Mouse (Mus musculus) myocyte (in vitro differentiated cells): ENCODE results near the gene Glipr1l1. TPM values are rescaled to one million over a fixed set of nuclear protein-coding genes. Genes with fewer than 3 reads are reported as not detected.
"Not testable (repeated sequence)": the region's sequence is repeated elsewhere in the genome, so short reads cannot be mapped to it uniquely, and the experiment has no call there.

ENCODE experiments used
- H3K27me3 ChIP-seq: one replicate; pipeline ENCODE4 v1.6.1; 2011; ENCODE audit not compliant: control insufficient read depth, insufficient read depth, insufficient read length
- H3K36me3 ChIP-seq: one replicate; pipeline ENCODE4 v1.6.1; 2011; ENCODE audit not compliant: control insufficient read depth, insufficient read depth
- H3K4me2 ChIP-seq: one replicate; pipeline ENCODE4 v1.6.1; 2011; ENCODE audit warnings: low read depth, control low read depth
- H3K4me3 ChIP-seq: one replicate; pipeline ENCODE4 v1.5.1; 2011; ENCODE audit warnings: mild to moderate bottlenecking, control low read depth, moderate library complexity
- H3K79me2 ChIP-seq: one replicate; pipeline ENCODE4 v1.6.1; 2011; ENCODE audit not compliant: control insufficient read depth, insufficient read depth
- H3ac ChIP-seq: one replicate; pipeline ENCODE4 v1.6.1; 2011; ENCODE audit not compliant: control insufficient read depth, insufficient read length
- CEBPB ChIP-seq: IDR thresholded peaks from 2 replicates; pipeline ENCODE4 v1.6.1; 2011; ENCODE audit warnings: mild to moderate bottlenecking, moderate library complexity; ENCODE audit not compliant: poor library complexity, insufficient read depth, severe bottlenecking
- E2F4 ChIP-seq: IDR thresholded peaks from one replicate; pipeline ENCODE4 v1.6.1; 2011; ENCODE audit warnings: mild to moderate bottlenecking, control low read depth, moderate library complexity; ENCODE audit not compliant: insufficient read depth
- MAX ChIP-seq: IDR thresholded peaks from one replicate; pipeline ENCODE4 v1.6.1; 2011; ENCODE audit warnings: low read depth, mild to moderate bottlenecking, control low read depth
- MYOD1 ChIP-seq, 3 experiments: IDR thresholded peaks; one replicate each; pipeline ENCODE4 v1.6.1; 2011; ENCODE audit warnings: control low read depth in 2 of 3, low read depth in 2 of 3, mild to moderate bottlenecking in 2 of 3, moderate library complexity in 1 of 3; ENCODE audit not compliant: insufficient read length in 2 of 3, control insufficient read depth in 1 of 3
- MYOG ChIP-seq, 3 experiments: IDR thresholded peaks; one replicate each; pipeline ENCODE4 v1.6.1; 2011; ENCODE audit warnings: control low read depth in 2 of 3, low read depth in 2 of 3, mild to moderate bottlenecking in 2 of 3; ENCODE audit not compliant: insufficient read length in 2 of 3, control insufficient read depth in 1 of 3, insufficient read depth in 1 of 3
- POLR2A ChIP-seq: IDR thresholded peaks from one replicate; pipeline ENCODE4 v1.6.1; 2011; ENCODE audit warnings: low read depth, mild to moderate bottlenecking, control low read depth, moderate library complexity; ENCODE audit not compliant: insufficient read length
- POLR2AphosphoS2 ChIP-seq: IDR thresholded peaks from one replicate; pipeline ENCODE4 v1.6.1; 2011; ENCODE audit warnings: low read depth, control low read depth; ENCODE audit not compliant: insufficient read length
- REST ChIP-seq: IDR thresholded peaks from one replicate; pipeline ENCODE4 v1.6.1; 2011; ENCODE audit warnings: mild to moderate bottlenecking, control low read depth, moderate library complexity; ENCODE audit not compliant: insufficient read depth, insufficient read length
- SRF ChIP-seq: IDR thresholded peaks from one replicate; pipeline ENCODE4 v1.6.1; 2011; ENCODE audit warnings: low read depth; ENCODE audit not compliant: control insufficient read depth, insufficient read length
- TCF12 ChIP-seq: IDR thresholded peaks from one replicate; pipeline ENCODE4 v1.6.1; 2011; ENCODE audit warnings: mild to moderate bottlenecking, control low read depth; ENCODE audit not compliant: poor library complexity, insufficient read depth, severe bottlenecking
- TCF3 ChIP-seq: IDR thresholded peaks from one replicate; pipeline ENCODE4 v1.6.1; 2011; ENCODE audit warnings: low read depth, control low read depth; ENCODE audit not compliant: insufficient read length
- USF1 ChIP-seq: IDR thresholded peaks from one replicate; pipeline ENCODE4 v1.6.1; 2011; ENCODE audit warnings: low read depth, mild to moderate bottlenecking, control low read depth, moderate library complexity
- polyA plus RNA-seq: library from polyadenylated mRNA; unstranded; fragments of >200 nt; fragmentation: generic; extraction: Trizol; gene quantifications from one replicate; pipeline ENCODE4 v1.2.1, GENCODE M21; 2012; ENCODE audit warnings: missing spikeins

Gene Glipr1l1
- not detected for polyA plus RNA-seq

DNA sequence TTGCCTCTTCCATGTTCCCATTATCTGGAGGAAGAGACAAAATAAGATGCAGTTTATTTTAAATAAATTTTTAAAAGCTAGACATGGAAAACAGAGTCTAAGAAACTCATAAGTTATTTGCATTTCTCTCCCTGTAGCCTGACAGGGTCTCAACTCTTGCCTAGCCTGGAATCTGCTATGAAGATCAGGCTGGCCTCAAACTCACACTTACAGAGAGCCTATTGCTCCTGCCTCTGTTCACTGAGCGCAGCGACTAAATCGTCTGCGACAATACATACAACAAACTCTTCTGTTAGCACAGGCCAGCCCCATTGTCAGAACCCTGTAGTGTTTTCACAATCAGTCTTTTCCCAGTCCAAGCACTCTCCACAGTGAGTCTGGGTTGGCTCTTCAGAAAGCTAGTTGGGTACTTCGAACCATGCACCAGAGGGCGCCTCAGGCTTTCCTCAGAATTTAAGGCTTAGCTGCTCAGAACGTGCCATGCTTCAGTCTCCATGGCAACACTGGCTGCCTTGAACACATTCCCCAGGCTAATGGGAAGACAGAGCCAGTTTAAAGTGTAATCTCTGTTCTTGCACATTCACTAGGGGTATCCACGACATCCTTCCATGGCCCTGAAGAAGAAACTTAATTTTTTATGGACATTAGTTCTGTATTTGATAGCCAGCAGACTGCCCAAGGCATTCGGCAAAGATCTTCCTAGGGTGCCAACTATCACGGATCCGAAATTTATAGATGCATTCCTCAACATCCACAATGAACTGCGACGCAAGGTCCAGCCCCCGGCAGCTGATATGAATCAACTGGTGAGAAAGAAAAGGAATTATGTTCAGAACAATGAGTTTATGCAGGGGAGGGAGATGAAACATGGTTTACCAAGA lies at the start of gene Glipr1l1:
Gene Glipr1l1 (plus strand): TSS at position 488 of the 881 bp plus-strand sequence.
- Histone ChIP-seq H3K79me2 (no peaks in the 10 kb centered on the region), H3K4me3 (no peak within 1 kb of the TSS), H3K36me3 (no peaks in the 10 kb centered on the region), H3K4me2 (no peak within 1 kb of the TSS), H3K27me3 (no peaks in the 10 kb centered on the region), H3ac (no peak within 1 kb of the TSS)
- no peak for TF ChIP-seq MAX

DNA sequence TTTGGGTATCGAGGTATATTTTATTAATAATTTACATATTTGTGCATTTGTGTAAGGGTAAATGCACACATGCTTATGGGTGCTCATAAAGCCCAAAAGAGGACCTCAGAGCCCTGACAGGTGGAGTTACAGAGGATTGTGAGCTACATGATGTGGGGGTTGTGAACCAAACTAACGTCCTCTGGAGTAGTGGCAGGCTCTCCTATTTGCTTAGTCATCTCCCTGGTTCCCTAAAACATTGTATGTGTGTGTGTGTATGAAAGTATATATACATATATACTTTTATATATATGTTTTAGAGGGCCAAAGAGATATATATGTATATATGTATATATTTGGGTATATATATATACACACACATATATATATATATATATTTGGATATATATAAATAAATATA lies 36.4 kb upstream of the Glipr1l1 start:
- Histone ChIP-seq H3K4me2 (no peak overlapping the region), H3K4me3 (no peak overlapping the region)
- TF ChIP-seq REST (no peak), USF1 (no peak), POLR2AphosphoS2 (no peak), CEBPB (no peak), MYOG (IDR thresholded peaks at IDR 0.05; ENCODE audit: control insufficient read depth in 1 of 3, insufficient read depth in 1 of 3, insufficient read length in 2 of 3, low read depth in 2 of 3) (no peak), MYOD1 (IDR thresholded peaks at IDR 0.05; ENCODE audit: control insufficient read depth in 1 of 3, insufficient read length in 2 of 3, low read depth in 2 of 3) (no peak), E2F4 (no peak), TCF3 (no peak), SRF (no peak), POLR2A (no peak), TCF12 (no peak)

DNA sequence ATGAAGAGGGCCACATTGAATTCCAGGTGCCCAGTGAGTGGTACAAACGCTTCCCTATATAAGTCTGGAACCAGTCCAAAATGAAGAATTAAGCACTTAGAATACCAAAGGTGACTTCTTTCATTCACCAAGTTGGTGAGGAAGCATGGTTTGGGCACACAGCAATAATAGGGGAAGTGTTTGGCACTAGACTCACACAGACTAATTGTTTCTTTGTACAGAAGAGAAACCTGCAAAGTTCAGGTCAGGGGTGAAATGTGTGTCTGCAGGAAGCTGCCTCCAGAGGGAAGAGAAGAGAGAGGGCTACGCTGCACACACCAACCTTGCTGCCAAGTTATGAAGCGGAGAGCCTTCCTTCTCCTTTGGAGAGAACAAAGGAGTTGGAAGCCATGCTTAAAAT lies 31.3 kb upstream of the Glipr1l1 start:
- H3K4me3 ChIP-seq, H3K79me2 ChIP-seq, H3K4me2 ChIP-seq, H3K27me3 ChIP-seq, H3ac ChIP-seq, H3K36me3 ChIP-seq: not testable (repeated sequence)

More for the DNA sequence above, 36.4 kb upstream of the Glipr1l1 start:
- H3K79me2 ChIP-seq, result no peaks in the 10 kb centered on the region
- no peaks in the 10 kb centered on the region for H3K36me3 ChIP-seq
- H3ac ChIP-seq, result no peak overlapping the region
- H3K27me3 ChIP-seq, result peaks cover 4% of the 10 kb centered on the region

DNA sequence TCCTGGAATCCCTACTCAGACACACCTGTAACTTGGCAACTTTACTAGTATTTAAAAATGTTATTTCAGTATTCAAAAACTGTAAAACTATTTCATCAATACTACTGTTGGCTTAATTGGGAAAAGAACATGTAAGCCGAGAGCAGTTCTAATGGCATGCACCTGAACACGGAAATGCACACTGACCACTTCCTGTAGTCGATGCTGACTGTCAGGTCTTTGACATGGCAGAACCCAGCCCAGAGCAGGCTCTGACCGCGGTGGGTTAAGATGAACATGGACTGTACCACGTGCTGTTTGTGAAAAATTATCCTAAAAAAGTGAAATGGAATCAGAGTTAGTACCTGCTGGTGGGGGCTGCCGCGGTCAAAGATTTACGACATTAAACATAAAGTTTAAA lies 16.5 kb upstream of the Glipr1l1 start:
- not testable (repeated sequence) for H3K79me2 ChIP-seq, H3ac ChIP-seq, H3K36me3 ChIP-seq, H3K27me3 ChIP-seq, H3K4me2 ChIP-seq, H3K4me3 ChIP-seq

DNA sequence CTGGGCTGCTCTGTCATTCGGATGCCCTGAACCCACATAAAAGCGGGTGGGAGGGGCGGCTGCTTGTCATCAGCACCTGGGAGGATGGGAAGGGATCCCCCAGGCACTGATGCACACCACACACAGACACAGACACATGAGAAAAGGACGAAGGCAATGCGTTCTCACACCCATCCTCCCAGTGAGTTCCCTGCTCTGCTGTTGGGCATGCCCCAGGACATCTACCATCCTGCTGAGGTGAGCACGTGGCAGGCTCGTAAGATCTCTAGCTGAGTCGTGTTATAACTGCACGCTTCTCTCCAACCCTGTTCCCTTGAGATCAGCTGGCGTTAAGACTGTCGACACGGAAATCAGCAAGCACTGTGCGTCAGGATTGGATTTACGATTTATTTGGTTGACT lies 15.7 kb upstream of the Glipr1l1 start:
- not testable (repeated sequence) for H3K36me3 ChIP-seq, H3K79me2 ChIP-seq, H3K4me3 ChIP-seq, H3K27me3 ChIP-seq, H3K4me2 ChIP-seq, H3ac ChIP-seq

DNA sequence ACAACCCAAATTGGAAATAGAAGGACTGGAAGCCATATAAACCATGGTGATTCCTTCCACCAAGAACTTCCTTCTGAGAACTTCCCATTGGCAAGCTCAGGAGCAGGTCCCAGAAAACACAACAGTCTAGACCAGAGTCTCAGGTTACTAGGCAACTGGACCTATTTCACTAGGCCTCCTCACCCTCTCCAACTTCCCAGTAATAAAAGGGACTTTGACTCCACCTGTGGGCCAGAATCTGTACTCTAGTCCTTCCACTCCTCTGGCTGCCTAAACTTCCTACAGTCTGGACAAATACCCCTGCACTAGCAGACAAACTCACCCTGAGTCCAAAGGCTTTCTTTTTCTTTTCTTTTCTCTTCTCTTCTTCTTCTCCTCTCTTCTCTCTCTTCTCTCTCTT lies 8.8 kb upstream of the Glipr1l1 start:
- H3K4me3 ChIP-seq, result no peak overlapping the region
- no peak overlapping the region for H3ac ChIP-seq
- H3K4me2 ChIP-seq, result no peak overlapping the region
- H3K79me2 ChIP-seq, result no peaks in the 10 kb centered on the region
- H3K36me3 ChIP-seq, result no peaks in the 10 kb centered on the region
- no peaks in the 10 kb centered on the region for H3K27me3 ChIP-seq
- TF ChIP-seq CEBPB, result no peak
- TF ChIP-seq REST, result no peak
- no peak for TF ChIP-seq USF1
- no peak for TF ChIP-seq POLR2A
- TF ChIP-seq MYOD1 (IDR thresholded peaks at IDR 0.05; ENCODE audit: control insufficient read depth in 1 of 3, insufficient read length in 2 of 3, low read depth in 2 of 3), result no peak
- no peak for TF ChIP-seq TCF12
- TF ChIP-seq MYOG (IDR thresholded peaks at IDR 0.05; ENCODE audit: control insufficient read depth in 1 of 3, insufficient read depth in 1 of 3, insufficient read length in 2 of 3, low read depth in 2 of 3), result no peak
- TF ChIP-seq MAX, result no peak
- TF ChIP-seq SRF, result no peak
- no peak for TF ChIP-seq E2F4
- no peak for TF ChIP-seq POLR2AphosphoS2
- no peak for TF ChIP-seq TCF3

DNA sequence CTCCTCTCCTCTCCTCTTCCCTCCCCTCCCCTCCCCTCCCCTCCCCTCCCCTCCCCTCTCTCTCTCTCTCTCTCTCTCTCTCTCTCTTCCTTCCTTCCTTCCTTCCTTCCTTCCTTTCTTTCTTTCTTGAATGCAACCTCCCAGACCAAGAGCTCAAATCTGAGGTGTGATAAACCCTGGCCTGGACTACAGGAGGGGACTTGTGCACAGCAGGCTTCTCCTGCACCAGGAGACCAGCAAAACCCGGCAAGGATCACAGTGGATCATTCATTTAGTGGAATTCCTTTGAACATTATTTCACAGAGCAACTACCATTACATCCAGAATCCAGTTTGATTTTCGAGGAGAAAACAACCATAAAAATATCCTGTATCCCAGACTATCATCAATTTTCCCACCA lies 8.0 kb upstream of the Glipr1l1 start:
- H3ac ChIP-seq, result not testable (repeated sequence)

DNA sequence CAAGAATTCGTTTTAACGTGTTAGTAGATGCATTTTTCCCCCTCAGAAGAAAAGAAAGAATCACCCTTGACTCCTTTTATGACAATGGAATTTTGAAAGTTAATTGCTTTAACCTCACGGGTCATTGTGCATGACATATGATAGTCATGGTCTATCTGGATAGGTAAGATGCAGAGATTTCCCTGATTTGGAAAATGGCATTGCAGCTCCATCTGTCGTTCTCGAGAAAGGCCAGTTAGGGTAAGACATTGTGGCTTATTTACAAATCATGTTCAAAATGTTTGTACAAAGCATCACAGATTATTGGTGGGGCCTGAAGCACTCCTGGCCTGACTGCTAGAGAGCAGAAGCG lies 570 bp downstream of the Glipr1l1 start:
- not testable (repeated sequence) for H3K79me2 ChIP-seq, H3ac ChIP-seq, H3K27me3 ChIP-seq, H3K4me3 ChIP-seq, H3K4me2 ChIP-seq, H3K36me3 ChIP-seq

More for the DNA sequence above, 8.0 kb upstream of the Glipr1l1 start:
- not testable (repeated sequence) for H3K4me2 ChIP-seq, H3K36me3 ChIP-seq, H3K79me2 ChIP-seq, H3K27me3 ChIP-seq, H3K4me3 ChIP-seq
